Mouse (Mus musculus) ES-E14 (cell line): Measurements from ENCODE around the gene Fgf14. TPM values are rescaled to one million over a fixed set of nuclear protein-coding genes. Genes with fewer than 3 reads are reported as not detected.

ENCODE experiments used
- DNase-seq: peaks from one replicate; pipeline ENCODE4 v3.0.0-alpha.2; 2013; ENCODE audit warnings: low read depth, low spot score
- H3K27ac ChIP-seq: 2 replicates; pipeline ENCODE4 v1.5.1; 2012; ENCODE audit warnings: low read depth, mild to moderate bottlenecking, low read length, moderate library complexity, mixed read lengths; ENCODE audit not compliant: poor library complexity, insufficient read depth, severe bottlenecking
- H3K36me3 ChIP-seq: 2 replicates; pipeline ENCODE4 v1.6.1; 2012; ENCODE audit warnings: mild to moderate bottlenecking, low read length, moderate library complexity, mixed read lengths; ENCODE audit not compliant: control insufficient read depth, poor library complexity, insufficient read depth, severe bottlenecking
- H3K4me1 ChIP-seq, 2 experiments: fragments of 150-350 bp in 1 of 2; sonication (generic) in 1 of 2; 2 replicates each; pipeline ENCODE4 v1.6.1; 2012; ENCODE audit warnings: low read length in 2 of 2, mild to moderate bottlenecking in 1 of 2, mixed read lengths in 1 of 2; ENCODE audit not compliant: control insufficient read depth in 2 of 2, insufficient read depth in 2 of 2, poor library complexity in 1 of 2
- H3K4me3 ChIP-seq, 2 experiments: fragments of 150-350 bp in 1 of 2; sonication (generic) in 1 of 2; 2 replicates each; pipeline ENCODE4 v1.5.1; 2012; ENCODE audit warnings: low read length in 2 of 2, low read depth in 1 of 2, mild to moderate bottlenecking in 1 of 2, mixed read lengths in 1 of 2; ENCODE audit not compliant: insufficient read depth in 1 of 2, poor library complexity in 1 of 2, severe bottlenecking in 1 of 2
- H3K9ac ChIP-seq: 2 replicates; pipeline ENCODE4 v1.6.1; 2012; ENCODE audit warnings: low read depth, mild to moderate bottlenecking, low read length, mixed read lengths; ENCODE audit not compliant: poor library complexity, insufficient read depth, severe bottlenecking
- H3K9me3 ChIP-seq: fragments of 150-350 bp; sonication (generic); 2 replicates; pipeline ENCODE4 v1.6.1; 2012; ENCODE audit warnings: low read depth, mild to moderate bottlenecking, low read length; ENCODE audit not compliant: control insufficient read depth, insufficient read depth
- CHD2 ChIP-seq: IDR thresholded peaks from 2 replicates; pipeline ENCODE4 v1.6.1; 2014; ENCODE audit warnings: mild to moderate bottlenecking, low read depth, low read length, inconsistent platforms
- HCFC1 ChIP-seq: IDR thresholded peaks from 2 replicates; pipeline ENCODE4 v1.6.1; 2012; ENCODE audit warnings: low read length, inconsistent platforms, borderline replicate concordance; ENCODE audit not compliant: insufficient read depth
- MAFK ChIP-seq: IDR thresholded peaks from 2 replicates; pipeline ENCODE4 v1.6.1; 2014; ENCODE audit warnings: mild to moderate bottlenecking, low read depth, low read length, inconsistent platforms; ENCODE audit not compliant: insufficient read depth
- ZC3H11A ChIP-seq: IDR thresholded peaks from 2 replicates; pipeline ENCODE4 v1.6.1; 2012; ENCODE audit warnings: low read depth, mild to moderate bottlenecking, inconsistent platforms, low read length, borderline replicate concordance
- ZNF384 ChIP-seq: IDR thresholded peaks from 2 replicates; pipeline ENCODE4 v1.6.1; 2012; ENCODE audit warnings: low read depth, low read length, inconsistent platforms
- in situ Hi-C, 2 experiments: fragments of 600-800 bp; cut with MboI; formaldehyde crosslinking; loops; one replicate each; pipeline ENCODE4 v1.15.1; 2025; ENCODE audit warnings: low sequenced_read_pairs in 2 of 2, inconsistent platforms in 1 of 2; ENCODE audit not compliant: unreplicated experiment in 2 of 2
- total RNA-seq: library from RNA; depleted of rRNA; stranded (reverse); fragments of 300-350 nt; gene quantifications from 2 replicates; pipeline ENCODE4 v1.2.3, GENCODE M21; 2012

Gene Fgf14
- total RNA-seq, 1 experiment: 0.09 TPM

DNA sequence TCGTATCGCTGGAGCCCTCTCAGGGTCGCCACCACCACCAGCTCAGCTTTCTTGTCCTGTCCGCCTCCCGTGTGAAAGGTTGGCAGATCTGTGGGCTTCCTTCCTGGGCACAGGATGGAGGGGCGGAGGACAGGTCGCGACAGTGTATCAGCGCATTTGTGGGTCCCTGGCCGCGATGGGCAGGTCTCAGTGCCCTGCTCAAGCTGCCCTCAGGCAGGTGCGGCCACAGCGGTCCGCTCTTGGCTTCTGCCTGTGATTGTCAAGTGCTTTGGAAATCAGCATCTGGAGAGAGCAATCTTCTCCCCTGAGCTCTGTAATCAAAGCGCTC lies 484.1 kb downstream of the Fgf14 start:
- no peaks in the 10 kb centered on the region for H3K9me3 ChIP-seq
- H3K4me1 ChIP-seq: peaks cover 0 to 3% of the 10 kb centered on the region in 2 experiments; a peak in 1 of 4 replicates
- TF ChIP-seq ZC3H11A (no peak), MAFK (no peak), HCFC1 (no peak), CHD2 (no peak), ZNF384 (no peak)
- H3K36me3 ChIP-seq: no peaks in the 10 kb centered on the region
- H3K4me3 ChIP-seq: peak overlapping the region; percentile 61 to 70
- peak overlapping the region; percentile 15; the same call in 1 of the 2 replicates for H3K9ac ChIP-seq
- in situ Hi-C loops: no loop called here
- DNase-seq: no peak
- no peak overlapping the region for H3K27ac ChIP-seq

DNA sequence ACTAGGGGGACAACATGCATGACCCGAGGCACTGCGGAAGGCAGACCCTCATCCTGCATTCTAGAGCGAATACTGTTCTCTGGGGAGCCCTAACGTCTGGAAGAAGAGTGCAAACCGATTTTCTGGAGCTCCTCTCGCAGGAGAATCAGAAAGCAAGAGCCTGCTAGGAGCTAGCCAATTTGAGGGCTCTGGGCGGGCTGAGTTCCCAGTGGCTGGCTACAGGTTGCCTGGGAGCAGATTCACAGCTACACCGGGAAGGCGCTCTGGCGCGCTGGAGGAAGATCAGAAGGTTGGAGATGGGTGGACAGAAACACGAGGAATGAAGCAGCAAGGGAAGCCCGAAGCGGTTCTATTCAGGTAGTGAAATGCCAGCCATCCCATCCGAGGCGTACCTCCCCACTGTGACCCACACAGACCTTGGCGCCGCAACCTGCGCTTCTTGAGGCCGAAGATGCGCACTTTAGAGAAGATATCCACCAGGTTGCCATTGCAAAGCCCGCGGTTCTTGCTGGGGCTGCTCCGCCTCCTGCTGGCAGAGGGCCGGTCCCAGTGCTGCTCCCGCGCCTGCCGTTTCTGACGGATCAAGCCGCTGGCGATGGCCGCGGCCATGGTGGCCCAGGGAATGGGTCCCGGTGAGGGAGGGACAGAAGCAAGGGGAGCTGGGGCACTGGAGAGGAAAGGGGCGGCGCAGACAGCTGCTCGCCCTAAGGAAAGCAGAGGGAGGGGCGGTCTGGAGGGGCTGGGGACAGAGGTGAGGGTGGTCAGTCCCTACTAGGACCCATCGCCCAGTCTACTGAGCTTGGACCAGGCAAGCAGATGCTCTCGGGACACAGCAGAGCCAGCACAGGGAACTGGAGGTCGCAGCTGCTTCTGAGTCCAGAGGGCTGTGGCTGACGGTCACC lies 484.8 kb downstream of the Fgf14 start:
- H3K4me3 ChIP-seq: peak overlapping the region; percentile 61 to 70
- H3K9ac ChIP-seq: peak overlapping the region; percentile 15; the same call in 1 of the 2 replicates
- peaks cover 0 to 3% of the 10 kb centered on the region in 2 experiments; a peak in 1 of 4 replicates for H3K4me1 ChIP-seq
- H3K36me3 ChIP-seq: no peaks in the 10 kb centered on the region
- in situ Hi-C loops: no loop called here
- no peak overlapping the region for H3K27ac ChIP-seq
- H3K9me3 ChIP-seq: no peaks in the 10 kb centered on the region
- DNase-seq: peak; percentile 27
- TF ChIP-seq ZNF384 (no peak), MAFK (no peak), HCFC1 (no peak), CHD2 (no peak), ZC3H11A (no peak)

DNA sequence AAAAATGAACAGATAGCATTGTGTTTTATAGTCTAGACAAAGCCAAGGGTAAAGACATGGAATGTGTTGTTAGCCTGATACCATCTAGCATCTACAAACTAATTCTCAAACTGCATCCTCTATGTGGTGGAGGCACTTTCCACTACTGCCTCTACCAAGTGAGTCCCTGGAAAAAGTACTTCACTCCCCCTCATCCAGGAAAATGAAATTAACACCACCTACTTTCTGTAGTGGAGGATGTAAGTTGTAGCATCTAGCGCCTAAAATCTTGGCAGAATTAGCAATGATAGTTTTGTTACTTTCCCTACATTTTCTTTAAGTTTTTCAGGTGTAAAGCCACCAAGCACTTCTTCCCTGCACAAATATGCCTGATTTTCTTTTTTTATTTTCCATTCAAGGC lies 496.7 kb downstream of the Fgf14 start:
- no peaks in the 10 kb centered on the region for H3K9me3 ChIP-seq
- no peak overlapping the region for H3K9ac ChIP-seq
- no peak for DNase-seq
- H3K4me3 ChIP-seq: no peak overlapping the region
- TF ChIP-seq CHD2 (no peak), ZNF384 (no peak), MAFK (no peak), HCFC1 (no peak)
- H3K27ac ChIP-seq: no peak overlapping the region
- in situ Hi-C loops: no loop called here
- no peaks in the 10 kb centered on the region for H3K36me3 ChIP-seq
- no peaks in the 10 kb centered on the region for H3K4me1 ChIP-seq

DNA sequence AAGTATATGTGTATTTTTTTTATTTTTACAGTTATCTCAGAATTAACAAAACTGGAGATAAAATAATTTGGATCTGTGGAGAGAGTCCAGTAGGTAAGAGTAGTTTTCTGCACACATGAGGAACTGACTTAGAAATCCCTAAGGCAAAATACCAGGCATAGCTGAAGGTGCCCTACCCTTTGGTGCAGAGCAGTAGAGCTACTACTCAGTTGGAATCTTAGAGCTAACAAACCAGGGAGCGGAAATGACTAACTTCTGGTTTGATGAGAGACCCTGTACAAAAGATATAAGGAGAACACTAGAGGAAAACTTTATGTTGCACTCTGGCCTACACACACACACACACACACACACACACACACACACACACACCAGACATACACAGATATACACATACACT lies 502.8 kb downstream of the Fgf14 start:
- TF ChIP-seq CHD2: no peak
- TF ChIP-seq ZNF384: no peak
- no peak for TF ChIP-seq HCFC1
- TF ChIP-seq MAFK: no peak
- no peak for TF ChIP-seq ZC3H11A
- no peak overlapping the region for H3K9ac ChIP-seq
- H3K9me3 ChIP-seq: no peaks in the 10 kb centered on the region
- no peaks in the 10 kb centered on the region for H3K36me3 ChIP-seq
- in situ Hi-C loops: no loop called here
- H3K27ac ChIP-seq: no peak overlapping the region
- H3K4me1 ChIP-seq: no peaks in the 10 kb centered on the region
- no peak for DNase-seq
- no peak overlapping the region for H3K4me3 ChIP-seq
